Comparison of ENCODE assay signal across 8 mouse cellular contexts in the genomic region with DNA sequence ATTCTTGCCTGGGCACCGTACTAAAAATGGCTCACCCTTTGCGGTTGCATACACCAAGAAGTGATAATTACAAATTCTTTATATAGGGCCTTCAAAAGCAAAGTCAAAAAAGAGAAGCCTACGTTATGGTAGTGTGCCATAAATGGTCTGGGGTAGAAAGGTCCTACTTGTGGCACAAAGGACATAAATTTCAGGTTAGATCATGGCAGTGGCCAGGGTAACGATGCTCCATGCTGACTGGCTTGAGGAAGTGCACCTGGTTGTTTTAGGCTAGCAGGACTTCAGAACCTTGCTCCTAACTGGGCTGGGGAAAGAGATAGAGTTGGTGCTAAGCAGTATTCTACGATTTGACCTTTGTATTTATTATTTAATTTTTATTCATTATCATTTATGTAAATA. TPM values are rescaled to one million over a fixed set of nuclear protein-coding genes. Genes with fewer than 3 reads are reported as not detected.
DNase-seq lines count a peak whose midpoint lies in the region; ATAC-seq and TF ChIP-seq lines count a peak whose summit lies in the region.

No protein-coding gene starts in this region.

- peak; percentile 7; the same call in 1 of the 2 replicates for ATAC-seq in erythroblast, adult 5-6 weeks (replicated peaks; ENCODE audit: low FRiP score, poor library complexity, severe bottlenecking)
- ATAC-seq in neural tube, embryonic 13.5 days (ENCODE audit: low read depth), result peak; percentile 69; the same call in 1 of the 2 replicates

- H3K4me2 ChIP-seq in neural tube, embryonic 13.5 days, result peak overlapping the region; percentile 76

- H3K4me3 ChIP-seq in liver, adult 2 months (ENCODE audit: insufficient read depth, low read depth, low read length), result peak overlapping the region; percentile 87
- peak overlapping the region; percentile 79 for H3K4me3 ChIP-seq in limb, embryonic 10.5 days
- peak overlapping the region; percentile 78 for H3K4me3 ChIP-seq in neural tube, embryonic 13.5 days

- H3K4me1 ChIP-seq in liver, adult 2 months (ENCODE audit: control insufficient read depth, insufficient read depth, low read length), result peaks cover 22% of the 10 kb centered on the region
- H3K4me1 ChIP-seq in limb, embryonic 10.5 days, result no peaks in the 10 kb centered on the region
- H3K4me1 ChIP-seq in neural tube, embryonic 13.5 days (replicated peaks), result peaks cover 18% of the 10 kb centered on the region

- WGBS in liver, adult 2 months, result 12% methylated on average over 5 of the region's 5 CpGs
- 35% methylated on average over 5 of the region's 5 CpGs for WGBS in limb, embryonic 10.5 days
- WGBS in neural tube, embryonic 13.5 days, result 25% methylated on average over 5 of the region's 5 CpGs

- no peak for DNase-seq in liver, adult 2 months (ENCODE audit: extremely low read depth, low read depth, low spot score)
- no peak for DNase-seq in liver
- no peak for DNase-seq in limb, embryonic 10.5 days (ENCODE audit: low spot score)
- no peak for DNase-seq in layer of hippocampus, postnatal 10 days (ENCODE audit: low spot score in 2 of 2)
- DNase-seq in cerebellum, adult 18-20 months, result no peak
- DNase-seq in lung, postnatal 25 days (ENCODE audit: low spot score), result no peak

- no peaks in the 10 kb centered on the region for H3K9me3 ChIP-seq in limb, embryonic 10.5 days (replicated peaks)
- H3K9me3 ChIP-seq in neural tube, embryonic 13.5 days, result no peaks in the 10 kb centered on the region

- peaks cover 16% of the 10 kb centered on the region for H3K36me3 ChIP-seq in liver, adult 2 months (ENCODE audit: control insufficient read depth, insufficient read depth, low read length)
- peaks cover 28% of the 10 kb centered on the region for H3K36me3 ChIP-seq in limb, embryonic 10.5 days
- peaks cover 25% of the 10 kb centered on the region for H3K36me3 ChIP-seq in neural tube, embryonic 13.5 days

- H3K9ac ChIP-seq in liver, adult 2 months (ENCODE audit: low read depth, low read length), result peak overlapping the region; percentile 40; the same call in 1 of the 2 replicates
- H3K9ac ChIP-seq in neural tube, embryonic 13.5 days, result peak overlapping the region; percentile 78

- no peak for TF ChIP-seq POLR2A in liver, adult 2 months (IDR thresholded peaks at IDR 0.05; ENCODE audit: extremely low read depth, insufficient read depth, low read length)

- TF ChIP-seq CTCF in liver, adult 2 months (IDR thresholded peaks at IDR 0.05; ENCODE audit: low read depth, low read length), result no peak

- peak overlapping the region; percentile 52 for H3K27ac ChIP-seq in liver, adult 2 months (replicated peaks; ENCODE audit: insufficient read depth, low read depth, low read length)
- peak overlapping the region; percentile 91 for H3K27ac ChIP-seq in limb, embryonic 10.5 days
- H3K27ac ChIP-seq in neural tube, embryonic 13.5 days (replicated peaks), result peak overlapping the region; percentile 89

- peaks cover 13% of the 10 kb centered on the region for H3K79me2 ChIP-seq in liver, adult 2 months (ENCODE audit: control insufficient read depth, insufficient read depth, low read length)

- H3K27me3 ChIP-seq in liver, adult 2 months (ENCODE audit: control insufficient read depth, insufficient read depth, low read length), result no peaks in the 10 kb centered on the region
- no peaks in the 10 kb centered on the region for H3K27me3 ChIP-seq in limb, embryonic 10.5 days (ENCODE audit: low read depth, poor library complexity, severe bottlenecking)
- H3K27me3 ChIP-seq in neural tube, embryonic 13.5 days, result no peaks in the 10 kb centered on the region

RNA-seq across cellular contexts. Expression of a gene that starts 0.4 kb away (rescaled TPM):
- total RNA-seq in liver, adult 2 months (2014; rRNA removed), result 260 and 288 TPM in 2 replicates
- 172 and 195 TPM in 2 replicates for polyA plus RNA-seq in liver, adult 2 months (2012; rRNA removed)
- total RNA-seq in erythroblast, adult 5-6 weeks (2015; ENCODE audit: low replicate concordance), result 0.77 and 9.0 TPM in 2 replicates
- total RNA-seq in erythroblast, adult 5-6 weeks (2017; ENCODE audit: low replicate concordance), result 3.2 and 11.7 TPM in 2 replicates
- 66.1 and 67.1 TPM in 2 replicates for polyA plus RNA-seq in limb, embryonic 10.5 days (2016; fragmentation: Nextera tagmentation; extraction: Ambion mirVana)
- polyA plus RNA-seq in neural tube, embryonic 13.5 days (2015; fragmentation: Nextera tagmentation; extraction: Ambion mirVana), result 46.8 and 47.0 TPM in 2 replicates
- total RNA-seq in layer of hippocampus, postnatal 10 days (2021), result 10 to 100 TPM; 21.3 to 23.8 TPM

RNA-seq across cellular contexts. Expression of a gene that starts 46.0 kb away (rescaled TPM):
- total RNA-seq in liver, adult 2 months (2014; rRNA removed), result 50.0 and 62.0 TPM in 2 replicates
- polyA plus RNA-seq in liver, adult 2 months (2012; rRNA removed), result 14.2 and 17.0 TPM in 2 replicates
- 19.4 and 26.3 TPM in 2 replicates for total RNA-seq in erythroblast, adult 5-6 weeks (2015; ENCODE audit: low replicate concordance)
- total RNA-seq in erythroblast, adult 5-6 weeks (2017; ENCODE audit: low replicate concordance), result 13.0 and 15.6 TPM in 2 replicates
- polyA plus RNA-seq in limb, embryonic 10.5 days (2016; fragmentation: Nextera tagmentation; extraction: Ambion mirVana), result 55.9 and 57.5 TPM in 2 replicates
- polyA plus RNA-seq in neural tube, embryonic 13.5 days (2015; fragmentation: Nextera tagmentation; extraction: Ambion mirVana), result 58.9 and 59.7 TPM in 2 replicates
- 100 to 1,000 TPM; 115 to 117 TPM for total RNA-seq in layer of hippocampus, postnatal 10 days (2021)

Comparison
In these comparisons a context has a peak if more than half of its experiments do, and no peak if none do; other contexts are left out.
1. RNA of a gene that starts 0.4 kb away (total RNA-seq): 260 to 288 TPM in liver, adult 2 months; 21.3 to 23.8 TPM in layer of hippocampus, postnatal 10 days and 0.77 to 11.7 TPM in erythroblast, adult 5-6 weeks; every median in the first group is over 10 times any median in the second.
2. Peak in every context shown above with its lines, with median percentiles within 50 percentile points of each other: H3K27ac ChIP-seq and H3K4me3 ChIP-seq.